Mouse (Mus musculus): Measurements from ENCODE around the gene Adam15.

DNA sequence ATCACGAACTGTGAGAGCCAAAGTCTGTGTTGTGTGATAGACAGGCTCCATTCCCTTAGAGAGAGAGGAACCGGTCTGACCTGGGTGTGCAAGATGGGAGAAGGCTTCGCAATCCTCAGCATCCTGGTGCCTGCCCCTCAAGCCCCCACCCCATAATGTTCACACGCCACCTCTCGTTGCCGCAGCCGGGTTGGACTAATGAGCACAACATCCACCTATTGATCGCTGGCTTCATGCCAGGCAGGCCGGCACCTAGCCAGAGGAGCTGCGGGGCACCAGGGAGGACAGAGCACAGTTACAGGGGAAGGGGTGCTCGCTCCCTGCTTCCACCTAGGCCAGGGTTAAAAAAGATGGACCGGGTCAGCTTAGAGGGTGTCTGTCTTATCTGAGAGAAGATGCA, 17.3 kb downstream of the Adam15 start:
- TF ChIP-seq CTCF (conservative IDR thresholded peaks at IDR 0.05; ENCODE audit: low read length) (no peak), POU5F1 (IDR thresholded peaks at IDR 0.05; ENCODE audit: borderline replicate concordance, low read length) (no peak), NANOG (IDR thresholded peaks at IDR 0.05; ENCODE audit: borderline replicate concordance, low read length) (no peak)
